23 mouse cellular contexts compared by ENCODE assay signal in genomic region chr4:56304275-56304674, GRCm38 (mm10).
DNase-seq lines count a peak whose midpoint lies in the region; ATAC-seq lines count a peak whose summit lies in the region.
"Had no signal": no experiment of that assay in that cellular context is flagged by ENCODE, and none has a peak within 500 bp of the region (broad histone marks: within the 10 kb centered on the region; RNA-seq: fewer than 3 reads in every experiment).

No protein-coding gene starts in this region.

- peaks cover 9% of the 10 kb centered on the region for H3K4me1 ChIP-seq in heart, embryonic 10.5 days

- H3K9me3 ChIP-seq in heart, embryonic 10.5 days, result no peaks in the 10 kb centered on the region
- H3K9me3 ChIP-seq: embryonic facial prominence, embryonic 15.5 days; forebrain, embryonic 10.5 days; heart, embryonic 15.5 days; hindbrain, embryonic 10.5 days had no signal

- H3K27ac ChIP-seq in heart, embryonic 10.5 days, result 0 out of 2 replicates have a peak overlapping the region, but pooled peaks have one; percentile 3
- H3K27ac ChIP-seq: embryonic facial prominence, embryonic 15.5 days; forebrain, embryonic 10.5 days; heart, embryonic 15.5 days; hindbrain, embryonic 10.5 days; hindbrain, embryonic 14.5 days had no signal

- no peaks in the 10 kb centered on the region for H3K36me3 ChIP-seq in heart, embryonic 10.5 days
- H3K36me3 ChIP-seq: embryonic facial prominence, embryonic 15.5 days; forebrain, embryonic 10.5 days; heart, embryonic 15.5 days; hindbrain, embryonic 10.5 days had no signal

- H3K4me3 ChIP-seq in heart, embryonic 10.5 days, result no peak overlapping the region
- H3K4me3 ChIP-seq: embryonic facial prominence, embryonic 15.5 days; erythroblast, embryonic 14.5 days; forebrain, embryonic 10.5 days; heart, embryonic 15.5 days; hindbrain, embryonic 10.5 days had no signal

- 57% methylated on average over 2 of the region's 2 CpGs for WGBS in heart, embryonic 10.5 days

- no peaks in the 10 kb centered on the region for H3K27me3 ChIP-seq in heart, embryonic 10.5 days (ENCODE audit: insufficient read depth, poor library complexity, severe bottlenecking)
- H3K27me3 ChIP-seq: CH12.LX; embryonic facial prominence, embryonic 15.5 days; heart, embryonic 15.5 days had no signal

- no peak for DNase-seq in heart, embryonic 10.5 days (ENCODE audit: low spot score)
- no peak for DNase-seq in heart, postnatal 4 days
- peak; percentile 20 for DNase-seq in retina, postnatal 1 day
- no peak for DNase-seq in retina, embryonic 14.5 days (ENCODE audit: low spot score)
- DNase-seq in cerebellum, postnatal 25 days, result no peak
- no peak for DNase-seq in thymus, postnatal 36 days
- no peak for DNase-seq in frontal cortex, postnatal 25 days (ENCODE audit: low spot score in 2 of 2)
- DNase-seq: adrenal gland, adult 8-10 months; adrenal gland, postnatal 36 days; cerebellum, adult 2 months; cerebellum, postnatal 10 days; gastrocnemius, postnatal 36 days; heart, adult 18-20 months; heart, postnatal 14 days had no signal

- peak; percentile 67 for ATAC-seq in megakaryocyte, adult 5-6 weeks (ENCODE audit: poor library complexity, severe bottlenecking)
- ATAC-seq: forebrain, embryonic 14.5 days had no signal
